Mouse (Mus musculus): ENCODE data around the gene Ddx28. TPM values are rescaled to one million over a fixed set of nuclear protein-coding genes. Genes with fewer than 3 reads are reported as not detected.

The Ddx28 gene
- polyA plus RNA-seq, 1 experiment, result 8.0 TPM

DNA sequence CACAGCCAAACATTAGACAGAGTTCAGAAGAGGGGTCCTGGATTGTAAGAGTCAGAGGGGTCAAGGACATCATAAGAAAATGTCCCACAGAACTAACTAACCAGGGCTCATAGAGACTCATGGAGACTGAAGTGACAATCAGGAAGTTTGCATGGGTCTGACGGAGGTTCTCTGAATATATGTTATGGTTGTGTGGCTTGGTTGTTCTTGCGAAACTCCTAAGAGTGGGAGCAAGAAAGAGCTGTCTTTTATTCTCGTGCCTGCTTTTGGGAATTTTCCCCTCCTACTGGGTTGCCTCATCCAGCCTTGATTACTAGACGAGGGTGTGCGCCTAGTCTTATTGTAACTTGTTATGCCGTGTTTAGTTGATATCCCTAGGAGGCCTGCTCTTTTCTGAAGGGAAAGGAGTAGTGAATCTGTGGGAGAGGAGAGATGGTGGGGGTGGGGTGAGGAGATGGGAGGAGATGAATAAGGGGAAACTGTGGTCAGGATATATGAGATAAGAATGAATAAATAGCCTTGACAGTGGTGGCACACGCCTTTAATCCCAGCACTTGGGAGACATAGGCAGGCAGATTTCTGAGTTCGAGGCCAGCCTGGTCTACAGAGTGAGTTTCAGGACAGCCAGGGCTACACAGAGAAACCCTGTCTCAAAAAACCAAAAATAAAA, 7.0 kb downstream of the Ddx28 start:
- Histone ChIP-seq H3K36me3 (ENCODE audit: control insufficient read depth, insufficient read depth, low read length) (no peaks in the 10 kb centered on the region), H3K4me3 (ENCODE audit: insufficient read depth, low read depth, low read length) (no peak overlapping the region), H3K27me3 (replicated peaks; ENCODE audit: control insufficient read depth, insufficient read depth, low read length) (no peaks in the 10 kb centered on the region), H3K4me1 (ENCODE audit: control insufficient read depth, insufficient read depth, low read length) (no peaks in the 10 kb centered on the region), H3K27ac (ENCODE audit: insufficient read depth, low read depth, low read length) (no peak overlapping the region; the same call in 1 of the 2 replicates)
- TF ChIP-seq CTCF (conservative IDR thresholded peaks at IDR 0.05; ENCODE audit: insufficient read depth, insufficient read length, low read depth, low read length) (no peak), POLR2A (IDR thresholded peaks at IDR 0.05; ENCODE audit: low read depth, low read length) (no peak)
- DNase-seq, result no peak
- 82% methylated on average over 8 of the region's 8 CpGs for WGBS

DNA sequence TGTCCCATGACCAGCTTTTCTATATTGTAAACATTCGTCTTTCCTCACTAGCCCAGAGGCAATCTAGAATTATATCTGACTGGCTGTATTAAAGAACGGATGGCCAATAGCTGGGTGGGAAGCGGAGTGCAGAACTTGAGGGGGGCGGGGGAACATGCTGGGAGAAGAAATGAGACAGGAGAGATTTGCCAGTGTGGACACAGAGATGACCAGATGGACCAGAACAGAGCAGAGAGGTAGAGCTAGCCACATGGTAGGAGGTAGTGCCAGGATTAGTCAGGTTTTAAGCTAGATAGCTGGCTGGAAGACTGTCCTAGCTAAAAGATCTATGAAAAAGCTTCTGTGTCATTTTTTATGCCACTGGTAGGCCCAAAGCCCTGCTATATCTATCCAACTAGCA, 9.8 kb downstream of the Ddx28 start:
- Histone ChIP-seq H3K36me3 (ENCODE audit: control insufficient read depth, insufficient read depth, low read length) (no peaks in the 10 kb centered on the region), H3K4me1 (ENCODE audit: control insufficient read depth, insufficient read depth, low read length) (0 out of 2 replicates have a peak, but pooled peaks cover 2% of the 10 kb centered on the region), H3K27me3 (replicated peaks; ENCODE audit: control insufficient read depth, insufficient read depth, low read length) (no peaks in the 10 kb centered on the region), H3K4me3 (ENCODE audit: insufficient read depth, low read depth, low read length) (no peak overlapping the region), H3K27ac (ENCODE audit: insufficient read depth, low read depth, low read length) (no peak overlapping the region)
- DNase-seq, result no peak
- TF ChIP-seq POLR2A (IDR thresholded peaks at IDR 0.05; ENCODE audit: low read depth, low read length) (no peak), CTCF (conservative IDR thresholded peaks at IDR 0.05; ENCODE audit: insufficient read depth, insufficient read length, low read depth, low read length) (no peak)
- WGBS, result 86% methylated on average over 4 of the region's 4 CpGs

DNA sequence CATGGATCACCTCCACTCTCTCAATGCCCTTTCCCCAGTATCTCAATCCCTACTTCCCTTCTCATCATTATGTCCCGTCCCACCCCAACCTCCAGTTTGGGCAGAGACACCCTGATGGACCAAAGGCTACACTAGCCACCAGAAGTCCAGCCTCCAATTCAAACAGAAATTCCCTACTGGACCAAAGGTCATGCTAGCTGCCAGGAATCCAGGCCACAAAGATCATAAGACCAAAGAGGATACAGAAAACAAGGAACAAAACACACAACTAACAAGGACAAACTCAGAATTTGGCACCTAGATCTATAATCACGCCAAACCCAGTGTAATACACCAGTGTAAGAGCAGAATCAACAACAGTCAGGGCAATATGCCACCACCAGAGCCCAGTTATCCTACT, 12.7 kb downstream of the Ddx28 start:
- WGBS, result 72% methylated on average over 2 of the region's 2 CpGs
- DNase-seq, result peak; percentile 81

DNA sequence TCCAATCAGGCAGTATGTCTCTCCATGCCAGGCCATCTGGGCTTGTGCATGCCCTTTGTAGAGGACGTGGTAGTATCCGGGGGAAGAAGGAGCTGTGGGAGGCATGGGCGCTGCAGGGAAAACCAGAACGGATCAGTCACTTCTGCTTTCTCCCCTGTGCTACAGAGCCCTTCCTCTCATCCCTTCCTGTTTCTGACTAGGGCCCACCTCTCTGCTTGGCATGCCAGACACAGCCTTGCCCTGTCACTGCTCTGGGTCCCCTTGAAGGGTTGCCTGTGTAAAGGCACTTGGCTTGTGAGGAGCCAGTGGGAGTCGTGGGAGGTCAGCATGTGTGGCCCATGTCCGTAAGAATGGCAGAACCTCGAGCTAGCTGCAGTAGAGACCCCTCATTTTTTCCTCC, 15.3 kb downstream of the Ddx28 start:
- WGBS, result 60% methylated on average over 7 of the region's 7 CpGs

More for the DNA sequence above, 12.7 kb downstream of the Ddx28 start:
- 0 out of 2 replicates have a peak, but pooled peaks cover 2% of the 10 kb centered on the region for H3K4me1 ChIP-seq (ENCODE audit: control insufficient read depth, insufficient read depth, low read length)
- TF ChIP-seq CTCF (conservative IDR thresholded peaks at IDR 0.05; ENCODE audit: insufficient read depth, insufficient read length, low read depth, low read length) (no peak), POLR2A (IDR thresholded peaks at IDR 0.05; ENCODE audit: low read depth, low read length) (no peak)
- H3K4me3 ChIP-seq (ENCODE audit: insufficient read depth, low read depth, low read length), result no peak overlapping the region
- H3K27me3 ChIP-seq (replicated peaks; ENCODE audit: control insufficient read depth, insufficient read depth, low read length), result no peaks in the 10 kb centered on the region
- peak overlapping the region; percentile 45 for H3K27ac ChIP-seq (ENCODE audit: insufficient read depth, low read depth, low read length)
- no peaks in the 10 kb centered on the region for H3K36me3 ChIP-seq (ENCODE audit: control insufficient read depth, insufficient read depth, low read length)

DNA sequence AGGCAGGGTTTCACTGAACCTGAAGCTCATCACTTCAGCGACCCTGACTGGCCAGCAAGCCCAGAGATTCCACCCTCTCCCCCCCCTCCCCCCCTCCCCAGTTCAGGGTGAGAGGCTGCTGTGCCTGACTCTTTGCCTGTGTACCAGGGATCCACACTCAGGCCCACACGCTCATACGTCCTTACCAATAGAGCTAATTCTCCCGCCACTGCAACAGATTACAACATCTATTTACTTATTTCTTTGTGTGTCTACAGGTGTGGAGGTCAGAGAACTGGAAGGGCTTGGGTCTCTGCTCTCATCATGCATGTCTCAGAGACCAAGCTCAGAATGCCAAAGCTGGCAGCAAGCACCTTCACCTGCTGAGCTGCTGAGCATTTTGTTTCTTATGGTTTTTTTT, 18.5 kb downstream of the Ddx28 start:
- no peaks in the 10 kb centered on the region for H3K36me3 ChIP-seq (ENCODE audit: control insufficient read depth, insufficient read depth, low read length)
- 72% methylated on average over 4 of the region's 4 CpGs for WGBS
- no peaks in the 10 kb centered on the region for H3K4me1 ChIP-seq (ENCODE audit: control insufficient read depth, insufficient read depth, low read length)
- H3K27me3 ChIP-seq (replicated peaks; ENCODE audit: control insufficient read depth, insufficient read depth, low read length), result no peaks in the 10 kb centered on the region
- no peak overlapping the region for H3K4me3 ChIP-seq (ENCODE audit: insufficient read depth, low read depth, low read length)
- TF ChIP-seq POLR2A (IDR thresholded peaks at IDR 0.05; ENCODE audit: low read depth, low read length), result no peak
- TF ChIP-seq CTCF (conservative IDR thresholded peaks at IDR 0.05; ENCODE audit: insufficient read depth, insufficient read length, low read depth, low read length), result no peak
- DNase-seq, result no peak
- H3K27ac ChIP-seq (ENCODE audit: insufficient read depth, low read depth, low read length), result no peak overlapping the region

More for the DNA sequence above, 15.3 kb downstream of the Ddx28 start:
- no peaks in the 10 kb centered on the region for H3K27me3 ChIP-seq (replicated peaks; ENCODE audit: control insufficient read depth, insufficient read depth, low read length)
- H3K27ac ChIP-seq (ENCODE audit: insufficient read depth, low read depth, low read length), result no peak overlapping the region
- 0 out of 2 replicates have a peak, but pooled peaks cover 2% of the 10 kb centered on the region for H3K4me1 ChIP-seq (ENCODE audit: control insufficient read depth, insufficient read depth, low read length)
- H3K4me3 ChIP-seq (ENCODE audit: insufficient read depth, low read depth, low read length), result no peak overlapping the region
- no peaks in the 10 kb centered on the region for H3K36me3 ChIP-seq (ENCODE audit: control insufficient read depth, insufficient read depth, low read length)
- no peak for TF ChIP-seq POLR2A (IDR thresholded peaks at IDR 0.05; ENCODE audit: low read depth, low read length)
- TF ChIP-seq CTCF (conservative IDR thresholded peaks at IDR 0.05; ENCODE audit: insufficient read depth, insufficient read length, low read depth, low read length), result no peak
- DNase-seq, result peak; percentile 12

DNA sequence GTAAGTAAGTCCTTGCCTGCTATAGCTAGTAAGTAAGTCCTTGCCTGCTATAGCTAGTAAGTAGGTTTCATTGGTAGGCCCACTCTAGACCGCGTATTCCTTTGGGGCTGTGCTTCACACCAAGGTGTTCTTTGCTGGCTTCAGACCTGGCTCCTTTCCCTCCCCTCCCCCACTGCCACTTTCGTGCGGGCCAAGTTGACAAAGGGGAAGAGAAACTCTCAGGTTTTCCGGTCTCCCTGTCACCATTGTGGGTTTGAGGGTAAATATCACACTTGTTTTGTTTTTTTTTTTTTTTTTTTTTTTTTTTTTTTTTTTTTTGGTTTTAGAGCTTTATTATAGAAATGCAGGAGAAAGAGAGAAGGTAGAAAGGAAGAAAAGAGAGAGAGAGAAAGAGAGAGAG, 19.2 kb downstream of the Ddx28 start:
- no peaks in the 10 kb centered on the region for H3K36me3 ChIP-seq (ENCODE audit: control insufficient read depth, insufficient read depth, low read length)
- 63% methylated on average over 5 of the region's 5 CpGs for WGBS
- TF ChIP-seq POLR2A (IDR thresholded peaks at IDR 0.05; ENCODE audit: low read depth, low read length), result no peak
- TF ChIP-seq CTCF (conservative IDR thresholded peaks at IDR 0.05; ENCODE audit: insufficient read depth, insufficient read length, low read depth, low read length), result no peak
- DNase-seq, result peak; percentile 7
- no peaks in the 10 kb centered on the region for H3K4me1 ChIP-seq (ENCODE audit: control insufficient read depth, insufficient read depth, low read length)
- H3K4me3 ChIP-seq (ENCODE audit: insufficient read depth, low read depth, low read length), result no peak overlapping the region
- no peak overlapping the region for H3K27ac ChIP-seq (ENCODE audit: insufficient read depth, low read depth, low read length)
- H3K27me3 ChIP-seq (replicated peaks; ENCODE audit: control insufficient read depth, insufficient read depth, low read length), result no peaks in the 10 kb centered on the region

DNA sequence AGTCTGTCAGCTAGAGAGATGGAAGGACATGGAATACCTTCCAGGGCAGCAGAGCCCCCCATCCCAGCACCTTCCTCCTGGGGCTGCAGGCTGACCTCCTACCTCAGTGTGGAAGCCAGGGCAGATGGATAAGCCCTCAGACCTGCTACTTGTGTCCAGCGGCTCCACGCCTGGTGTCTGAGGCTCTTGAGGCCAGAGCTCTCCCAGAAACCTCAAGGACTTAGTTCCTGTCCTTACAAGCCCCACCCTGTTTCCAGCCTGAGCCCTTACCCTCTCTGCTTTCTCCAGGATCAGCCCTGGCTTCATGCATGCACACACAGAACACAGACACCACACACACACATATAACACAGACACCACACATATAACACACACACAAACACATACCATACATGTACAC, 20.1 kb downstream of the Ddx28 start:
- no peaks in the 10 kb centered on the region for H3K27me3 ChIP-seq (replicated peaks; ENCODE audit: control insufficient read depth, insufficient read depth, low read length)
- H3K36me3 ChIP-seq (ENCODE audit: control insufficient read depth, insufficient read depth, low read length), result no peaks in the 10 kb centered on the region
- no peak for TF ChIP-seq CTCF (conservative IDR thresholded peaks at IDR 0.05; ENCODE audit: insufficient read depth, insufficient read length, low read depth, low read length)
- TF ChIP-seq POLR2A (IDR thresholded peaks at IDR 0.05; ENCODE audit: low read depth, low read length), result no peak
- 81% methylated on average over 2 of the region's 2 CpGs for WGBS
- H3K4me1 ChIP-seq (ENCODE audit: control insufficient read depth, insufficient read depth, low read length), result no peaks in the 10 kb centered on the region
- DNase-seq, result no peak
- no peak overlapping the region for H3K27ac ChIP-seq (ENCODE audit: insufficient read depth, low read depth, low read length)
- no peak overlapping the region for H3K4me3 ChIP-seq (ENCODE audit: insufficient read depth, low read depth, low read length)
